Mouse (Mus musculus): ENCODE results near the gene Timm29.

Gene Timm29

DNA sequence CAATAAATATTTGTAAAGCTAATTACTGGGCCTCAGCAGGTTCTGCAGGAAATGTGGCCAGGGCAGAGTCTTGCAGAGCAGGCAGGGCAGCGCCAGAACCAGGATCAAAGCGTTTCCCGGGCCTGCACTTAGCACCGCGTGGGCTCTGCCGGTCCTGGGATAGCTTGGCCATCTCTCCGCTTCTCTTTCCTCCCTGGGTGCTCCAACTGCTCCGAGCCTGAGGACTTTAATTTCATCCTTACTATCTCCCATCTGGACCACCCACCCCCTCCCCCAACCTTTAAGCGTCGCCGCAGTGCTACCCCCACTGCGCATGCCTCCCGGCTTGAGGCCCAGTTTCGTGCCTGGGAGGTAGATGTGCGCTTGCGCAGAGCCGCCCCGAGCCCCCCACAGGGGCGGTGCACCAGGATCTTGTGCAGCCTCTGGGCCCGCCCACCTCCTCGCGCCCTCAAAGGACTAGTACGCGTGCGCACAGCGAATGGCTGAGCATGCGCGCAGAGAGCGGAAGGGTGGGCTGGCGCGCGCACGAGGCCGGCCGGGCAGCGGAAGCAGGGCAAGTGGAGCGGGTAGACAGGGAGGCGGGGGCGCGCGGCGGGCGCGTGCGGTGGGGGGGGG lies 23.2 kb downstream of the Timm29 start, which contains the start of gene Smarca4:
Gene Smarca4 (plus strand): TSS at position 553 of the 615 bp plus-strand sequence.
- DNase-seq (ENCODE audit: low read depth in 1 of 2, low spot score in 2 of 2) = peak; percentile 96 to 98

DNA sequence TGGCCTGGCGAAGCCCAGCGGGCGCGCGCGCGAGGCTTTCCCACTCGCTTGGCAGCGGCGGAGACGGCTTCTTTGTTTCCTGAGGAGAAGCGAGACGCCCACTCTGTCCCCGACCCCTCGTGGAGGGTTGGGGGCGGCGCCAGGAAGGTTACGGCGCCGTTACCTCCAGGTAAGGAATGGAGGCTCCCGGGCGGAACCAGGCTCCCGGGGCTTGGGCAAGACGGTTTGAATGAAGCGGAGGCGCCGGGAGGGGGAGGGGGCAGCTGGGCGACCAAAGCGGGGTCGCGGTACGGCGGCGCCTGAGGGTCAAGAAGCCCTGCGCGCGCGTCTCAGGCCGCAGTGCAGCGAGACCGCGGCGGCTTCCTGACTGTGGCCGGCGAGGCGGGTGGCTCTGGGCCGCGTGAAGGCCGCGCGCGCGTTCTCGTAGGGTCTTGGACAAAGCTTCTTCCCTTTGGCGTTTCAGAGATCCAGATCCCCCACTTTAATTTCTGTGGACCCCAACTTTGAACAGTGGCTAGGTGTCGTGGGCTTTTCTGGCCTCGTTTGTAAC lies 23.8 kb downstream of the Timm29 start:
- DNase-seq (ENCODE audit: low read depth in 1 of 2, low spot score in 2 of 2) = peak in 1 of 2 experiments; percentile 55

DNA sequence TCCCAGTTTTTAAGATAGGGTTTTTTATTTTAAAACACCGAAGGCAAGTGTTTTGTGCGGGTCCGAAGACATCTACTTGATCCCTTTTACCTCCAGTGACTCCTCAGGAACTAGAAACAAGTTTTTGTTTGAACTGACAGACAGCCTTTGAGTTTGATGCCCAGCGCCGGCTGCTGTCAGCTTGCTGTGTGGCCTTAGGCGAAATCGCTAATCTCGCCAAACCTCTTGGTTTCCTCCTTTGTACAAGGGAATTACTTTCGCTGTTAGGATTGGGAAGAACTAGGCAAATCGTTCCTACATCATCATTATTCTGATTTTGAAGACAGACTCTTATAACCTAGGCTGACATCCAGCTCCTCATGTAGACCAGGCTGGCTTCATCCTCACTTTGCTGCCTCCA lies 24.5 kb downstream of the Timm29 start:
- no peak for DNase-seq (ENCODE audit: low read depth in 1 of 2, low spot score in 2 of 2)

DNA sequence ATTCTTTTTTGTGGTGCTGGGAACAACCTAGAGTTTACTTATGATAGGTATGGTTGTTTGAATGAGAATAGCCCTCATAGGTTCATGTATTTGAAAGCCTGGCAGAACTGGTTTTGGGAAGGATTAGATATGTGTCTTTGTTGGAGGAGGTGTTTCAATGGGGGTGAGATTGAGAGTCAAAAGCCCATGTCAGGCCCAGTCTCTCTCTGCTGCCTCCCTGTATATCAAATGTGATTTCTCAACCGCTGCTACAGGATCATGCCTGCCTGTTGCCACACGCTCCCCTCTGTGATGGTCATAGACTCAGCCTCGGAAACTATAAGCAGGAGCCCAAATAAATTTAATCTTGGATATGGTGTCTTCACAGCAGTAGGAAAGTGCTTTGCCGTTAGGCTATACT lies 27.7 kb downstream of the Timm29 start:
- DNase-seq (ENCODE audit: low read depth in 1 of 2, low spot score in 2 of 2) = no peak

DNA sequence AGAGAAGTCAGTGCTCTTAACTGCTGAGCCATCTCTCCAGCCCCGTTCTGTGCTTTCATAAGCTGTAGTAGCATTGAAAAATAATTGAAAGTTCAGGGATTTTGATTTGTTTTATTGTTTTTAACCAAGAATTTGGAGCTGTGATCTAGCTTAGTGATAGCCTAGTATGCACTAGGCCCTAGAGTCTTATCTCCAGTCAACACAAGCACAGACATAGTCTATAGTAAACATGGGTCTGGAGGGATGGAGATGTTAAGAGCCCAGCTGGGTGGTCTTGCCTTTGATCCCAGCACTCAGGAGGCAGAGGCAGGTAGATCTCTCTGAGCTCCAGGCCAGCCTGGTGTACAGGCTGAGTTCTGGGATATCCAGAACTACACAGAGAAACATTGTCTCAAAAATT lies 30.2 kb downstream of the Timm29 start:
- DNase-seq (ENCODE audit: low read depth in 1 of 2, low spot score in 2 of 2) = no peak

DNA sequence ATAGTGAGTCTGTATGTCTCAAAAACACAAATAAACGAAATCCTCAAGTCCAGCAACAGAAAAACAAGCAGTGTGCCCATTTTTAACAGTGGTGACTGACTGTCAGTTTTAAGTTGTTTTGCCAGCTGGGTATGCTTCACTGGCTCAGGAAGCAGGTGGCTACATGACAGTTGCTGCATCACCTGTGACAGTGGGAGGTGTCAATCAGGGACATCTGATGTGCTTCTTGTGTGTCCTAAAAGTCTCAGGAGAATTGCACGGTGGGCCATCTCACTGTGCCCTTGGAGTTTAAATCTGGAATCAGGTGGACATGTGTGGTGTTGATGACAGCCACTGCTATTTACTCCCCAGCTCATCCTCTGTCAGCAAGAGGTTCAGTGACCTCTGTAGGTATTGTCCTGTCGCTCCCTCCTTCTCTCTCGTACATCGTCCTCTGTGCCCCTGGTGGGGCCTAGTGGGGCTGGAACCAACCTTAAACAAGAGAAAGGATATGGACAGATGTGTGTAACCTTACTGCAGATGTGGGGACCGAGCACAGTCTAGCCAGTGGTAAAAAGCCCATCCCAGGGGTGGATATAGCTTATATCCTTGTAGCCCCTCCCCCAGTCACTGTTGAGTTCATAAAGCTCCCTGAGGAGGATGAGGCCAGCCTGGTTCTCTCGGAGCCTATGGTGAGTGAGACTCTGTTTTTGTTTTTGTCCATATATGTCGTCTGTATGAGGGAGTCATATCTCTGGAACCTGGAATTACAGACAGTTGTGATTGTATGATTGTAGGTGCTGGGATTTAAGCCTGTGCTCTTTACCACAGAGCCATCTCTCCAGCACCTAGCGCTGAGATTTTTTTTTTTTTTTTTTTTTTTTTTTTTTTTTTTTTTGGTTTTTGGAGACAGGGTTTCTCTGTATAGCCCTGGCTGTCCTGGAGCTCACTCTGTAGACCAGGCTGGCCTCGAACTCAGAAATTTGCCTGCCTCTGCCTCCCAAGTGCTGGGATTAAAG lies 33.1 kb downstream of the Timm29 start:
- no peak for DNase-seq (ENCODE audit: low read depth in 1 of 2, low spot score in 2 of 2)

DNA sequence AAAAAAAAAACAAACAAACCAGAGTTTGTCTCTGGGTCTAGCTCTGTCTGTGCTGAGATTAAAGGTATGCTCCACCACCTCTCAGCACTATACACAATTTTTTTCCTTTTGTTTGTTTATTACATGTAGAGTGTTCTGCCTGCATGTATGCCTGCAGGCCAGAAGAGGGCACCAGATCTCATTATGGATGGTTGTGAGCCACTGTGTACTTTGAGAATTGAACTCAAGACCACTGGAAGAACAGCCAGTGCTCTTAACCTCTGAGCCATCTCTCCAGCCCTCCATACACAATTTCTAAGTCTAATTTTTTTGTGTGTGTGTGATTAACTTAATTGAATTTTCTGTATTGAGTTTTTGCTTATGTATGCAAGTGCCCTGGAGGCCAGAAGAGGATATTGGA lies 34.0 kb downstream of the Timm29 start:
- no peak for DNase-seq (ENCODE audit: low read depth in 1 of 2, low spot score in 2 of 2)

DNA sequence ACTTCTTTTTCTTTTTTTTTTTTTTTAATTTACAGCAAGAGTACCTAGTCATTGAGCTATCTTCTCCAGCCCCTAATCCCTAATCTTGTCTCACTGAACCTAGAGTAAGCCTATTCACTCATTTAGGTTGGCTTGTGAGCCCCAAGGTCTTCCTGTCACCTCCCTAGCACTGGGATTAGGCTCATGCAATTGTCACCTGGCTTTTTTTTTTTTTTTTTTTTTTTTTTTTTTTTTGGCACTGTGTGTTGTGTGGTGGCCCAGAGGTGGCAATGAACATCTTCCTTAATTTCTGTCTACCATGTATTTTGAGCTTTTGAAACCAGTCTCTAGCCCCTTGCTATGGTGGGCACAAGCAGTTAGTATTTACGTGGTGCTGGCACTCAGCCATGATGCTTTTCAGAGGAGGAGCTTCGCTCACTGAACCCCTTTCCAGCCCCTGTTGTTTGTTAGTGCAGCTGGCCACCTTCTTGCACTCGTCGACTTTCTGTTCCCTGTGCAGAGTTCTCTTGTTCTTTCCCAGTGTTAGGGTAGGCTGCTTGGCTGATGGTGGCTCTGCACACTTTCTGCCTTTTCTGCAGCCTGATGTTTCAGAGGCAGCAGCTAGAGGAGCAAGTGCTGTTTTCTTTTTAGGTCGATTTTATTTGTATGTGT lies 34.7 kb downstream of the Timm29 start:
- no peak for DNase-seq (ENCODE audit: low read depth in 1 of 2, low spot score in 2 of 2)

DNA sequence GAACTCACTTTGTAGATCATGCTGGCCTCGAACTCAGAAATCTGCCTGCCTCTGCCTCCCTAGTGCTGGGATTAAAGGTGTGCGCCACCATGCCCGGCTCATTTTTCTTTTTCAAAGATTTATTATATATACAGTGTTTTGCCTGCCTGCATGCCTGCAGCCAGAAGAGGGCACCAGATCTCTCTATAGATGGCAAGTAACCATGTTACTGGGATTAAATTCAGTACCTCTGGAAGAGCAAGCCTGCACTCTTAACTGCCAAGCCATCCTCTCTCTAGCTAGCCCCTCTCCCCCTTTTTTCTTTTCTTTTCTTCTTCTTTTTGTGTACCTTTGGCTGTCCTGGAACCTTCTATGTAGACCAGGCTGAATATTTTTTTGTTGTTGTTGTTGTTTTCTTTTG lies 38.2 kb downstream of the Timm29 start:
- DNase-seq (ENCODE audit: low read depth in 1 of 2, low spot score in 2 of 2) = no peak

DNA sequence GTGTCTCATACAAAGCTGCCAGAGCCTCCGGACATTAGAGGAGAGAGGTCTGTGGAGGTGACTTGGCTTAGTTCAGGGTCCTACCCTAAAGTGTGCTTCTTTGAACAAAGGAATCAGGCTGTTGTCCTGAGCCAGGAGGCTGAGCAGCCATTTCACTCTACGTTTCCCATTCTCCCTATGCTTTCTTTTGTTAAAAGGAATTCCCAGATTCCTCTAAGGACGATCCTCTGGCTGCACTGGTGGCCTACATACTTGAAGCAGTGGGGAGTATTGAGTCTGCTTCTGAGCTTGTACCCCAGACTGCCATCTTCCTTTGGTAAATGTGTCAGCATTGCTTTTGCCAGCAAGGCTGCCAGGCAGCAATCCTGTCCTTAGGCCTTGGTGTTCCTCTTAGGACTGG lies 40.6 kb downstream of the Timm29 start:
- no peak for DNase-seq (ENCODE audit: low read depth in 1 of 2, low spot score in 2 of 2)

DNA sequence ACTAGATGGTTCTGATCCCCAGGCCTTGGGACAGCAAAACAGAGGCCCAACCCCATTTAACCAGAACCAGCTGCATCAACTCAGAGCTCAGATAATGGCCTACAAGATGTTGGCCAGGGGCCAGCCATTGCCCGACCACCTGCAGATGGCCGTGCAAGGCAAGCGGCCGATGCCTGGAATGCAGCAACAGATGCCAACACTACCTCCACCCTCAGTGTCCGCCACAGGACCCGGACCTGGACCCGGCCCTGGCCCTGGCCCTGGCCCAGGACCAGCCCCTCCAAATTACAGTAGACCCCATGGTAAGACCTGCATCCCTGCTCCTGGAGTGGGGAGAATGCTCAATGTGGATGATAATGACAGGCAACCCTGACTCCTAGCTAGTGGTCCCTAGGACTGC lies 43.1 kb downstream of the Timm29 start:
- no peak for DNase-seq (ENCODE audit: low read depth in 1 of 2, low spot score in 2 of 2)

DNA sequence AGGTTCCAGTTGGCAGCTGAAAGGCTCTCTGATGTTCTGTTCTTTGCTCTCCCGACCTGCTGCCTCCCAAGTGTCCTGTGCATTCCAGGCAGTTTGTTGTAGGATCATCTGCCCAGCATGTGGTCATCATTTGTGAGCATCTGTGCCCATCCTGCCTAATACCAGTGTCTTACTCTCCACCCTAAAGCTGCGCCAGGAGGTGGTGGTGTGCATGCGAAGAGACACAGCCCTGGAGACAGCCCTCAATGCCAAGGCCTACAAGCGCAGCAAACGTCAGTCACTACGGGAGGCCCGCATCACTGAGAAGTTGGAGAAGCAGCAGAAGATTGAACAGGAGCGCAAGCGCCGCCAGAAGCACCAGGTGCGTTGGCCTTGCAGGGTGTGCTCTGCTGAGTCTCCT lies 46.5 kb downstream of the Timm29 start:
- DNase-seq (ENCODE audit: low read depth in 1 of 2, low spot score in 2 of 2) = no peak

Data from monocyte, adult 2 months (primary cell).